Mouse (Mus musculus) thymus, adult 2 months (tissue): Measurements from ENCODE around the gene Col26a1. TPM values are rescaled to one million over a fixed set of nuclear protein-coding genes. Genes with fewer than 3 reads are reported as not detected.

Experiments
- DNase-seq: peaks from one replicate; pipeline ENCODE4 v3.0.0; 2021
- H3K27ac ChIP-seq: fragments of 200-500 bp; 2 replicates; pipeline ENCODE4 v1.5.1; 2012; ENCODE audit warnings: low read length, control low read depth; ENCODE audit not compliant: control insufficient read depth, insufficient read depth
- H3K27me3 ChIP-seq: fragments of 200-500 bp; 2 replicates; pipeline ENCODE4 v1.6.1; 2012; ENCODE audit warnings: mild to moderate bottlenecking, low read length, moderate library complexity, mixed read lengths; ENCODE audit not compliant: control insufficient read depth, insufficient read depth
- H3K36me3 ChIP-seq: fragments of 200-500 bp; 2 replicates; pipeline ENCODE4 v1.6.1; 2012; ENCODE audit warnings: mild to moderate bottlenecking, low read length, moderate library complexity; ENCODE audit not compliant: control insufficient read depth, insufficient read depth
- H3K4me1 ChIP-seq: fragments of 200-500 bp; replicated peaks from 2 replicates; pipeline ENCODE4 v1.6.1; 2012; ENCODE audit warnings: low read length; ENCODE audit not compliant: control insufficient read depth, insufficient read depth
- H3K4me3 ChIP-seq: fragments of 200-500 bp; 2 replicates; pipeline ENCODE4 v1.5.1; 2012; ENCODE audit warnings: mild to moderate bottlenecking, low read length, control low read depth, moderate library complexity; ENCODE audit not compliant: control insufficient read depth, insufficient read depth
- CTCF ChIP-seq: fragments of 200-500 bp; IDR thresholded peaks from 2 replicates; pipeline ENCODE4 v1.5.1; 2012; ENCODE audit warnings: mild to moderate bottlenecking, control low read depth, low read length, moderate library complexity, borderline replicate concordance; ENCODE audit not compliant: control insufficient read depth, poor library complexity, insufficient read depth; ENCODE audit errors: extremely low read depth
- POLR2A ChIP-seq: fragments of 200-500 bp; IDR thresholded peaks from 2 replicates; pipeline ENCODE4 v1.6.1; 2012; ENCODE audit warnings: mild to moderate bottlenecking, low read length, control low read depth, moderate library complexity; ENCODE audit not compliant: control insufficient read depth, poor library complexity, insufficient read depth; ENCODE audit errors: extremely low read depth
- WGBS: fragments of 180-500 bp; shearing (Covaris S2); methylation state at CpG from one replicate; pipeline ENCODE4 v1.1.7; 2018; 5-methylcytosine and 5-hydroxymethylcytosine counted together
- polyA plus RNA-seq: library from polyadenylated mRNA; depleted of rRNA; stranded (reverse); fragments of >200 nt; gene quantifications from 2 replicates; pipeline ENCODE4 v1.2.3, GENCODE M21; 2012

Col26a1 gene
- polyA plus RNA-seq, 1 experiment = 0.66 TPM

GRCm38 (mm10) chr5:136708116-136708515 is 174.9 kb downstream of the Col26a1 start:
- WGBS = 65% methylated on average over 12 of the region's 12 CpGs

GRCm38 (mm10) chr5:136706803-136707202 is 176.2 kb downstream of the Col26a1 start:
- H3K27ac ChIP-seq = no peak overlapping the region

More at GRCm38 (mm10) chr5:136708116-136708515, 174.9 kb downstream of the Col26a1 start:
- Histone ChIP-seq H3K4me3 (peak overlapping the region; percentile 40), H3K36me3 (no peaks in the 10 kb centered on the region), H3K27ac (peak overlapping the region; percentile 51; the same call in 1 of the 2 replicates), H3K27me3 (no peaks in the 10 kb centered on the region), H3K4me1 (no peaks in the 10 kb centered on the region)
- TF ChIP-seq POLR2A (no peak), CTCF (no peak)
- DNase-seq = no peak

GRCm38 (mm10) chr5:136705532-136705931 is 177.5 kb downstream of the Col26a1 start:
- WGBS = 95% methylated on average over 3 of the region's 3 CpGs
- H3K4me3 ChIP-seq = no peak overlapping the region
- DNase-seq = peak; percentile 40

More at GRCm38 (mm10) chr5:136706803-136707202, 176.2 kb downstream of the Col26a1 start:
- Histone ChIP-seq H3K4me3 (no peak overlapping the region), H3K27me3 (no peaks in the 10 kb centered on the region), H3K4me1 (peaks cover 5% of the 10 kb centered on the region; the same call in 1 of the 2 replicates), H3K36me3 (no peaks in the 10 kb centered on the region)
- whole genome bisulfite sequencing = 2% methylated on average over 9 of the region's 9 CpGs
- TF ChIP-seq POLR2A (no peak), CTCF (peak; percentile 82)
- DNase-seq = peak; percentile 80

GRCm38 (mm10) chr5:136704151-136704550 is 178.9 kb downstream of the Col26a1 start:
- WGBS = 84% methylated on average over 8 of the region's 8 CpGs
- DNase-seq = no peak
- peaks cover 5% of the 10 kb centered on the region; the same call in 1 of the 2 replicates for H3K4me1 ChIP-seq
- no peak for TF ChIP-seq CTCF
- no peak for TF ChIP-seq POLR2A
- no peaks in the 10 kb centered on the region for H3K27me3 ChIP-seq
- H3K36me3 ChIP-seq = no peaks in the 10 kb centered on the region
- H3K4me3 ChIP-seq = no peak overlapping the region
- H3K27ac ChIP-seq = no peak overlapping the region

More at GRCm38 (mm10) chr5:136705532-136705931, 177.5 kb downstream of the Col26a1 start:
- TF ChIP-seq POLR2A (no peak), CTCF (no peak)
- peaks cover 5% of the 10 kb centered on the region; the same call in 1 of the 2 replicates for H3K4me1 ChIP-seq
- H3K27me3 ChIP-seq = no peaks in the 10 kb centered on the region
- no peaks in the 10 kb centered on the region for H3K36me3 ChIP-seq
- H3K27ac ChIP-seq = no peak overlapping the region

- TF ChIP-seq CTCF = peak; percentile 72; the same call in 1 of the 2 replicates
- TF ChIP-seq POLR2A = no peak
- Histone ChIP-seq H3K27me3 (no peaks in the 10 kb centered on the region), H3K4me1 (peaks cover 5% of the 10 kb centered on the region; the same call in 1 of the 2 replicates), H3K27ac (no peak overlapping the region), H3K36me3 (no peaks in the 10 kb centered on the region), H3K4me3 (no peak overlapping the region)
- DNase-seq = peak; percentile 86
- WGBS = 60% methylated on average over 3 of the region's 3 CpGs
These were observed 179.3 kb downstream of the Col26a1 start for GRCm38 (mm10) chr5:136703751-136704150.

GRCm38 (mm10) chr5:136702159-136702725 is 180.8 kb downstream of the Col26a1 start:
- Histone ChIP-seq H3K36me3 (no peaks in the 10 kb centered on the region), H3K27me3 (no peaks in the 10 kb centered on the region), H3K27ac (no peak overlapping the region), H3K4me1 (peaks cover 5% of the 10 kb centered on the region; the same call in 1 of the 2 replicates), H3K4me3 (no peak overlapping the region)
- WGBS = 52% methylated on average over 3 of the region's 3 CpGs
- TF ChIP-seq CTCF (no peak), POLR2A (no peak)
- DNase-seq = no peak

- Histone ChIP-seq H3K4me1 (peaks cover 26% of the 10 kb centered on the region), H3K27me3 (no peaks in the 10 kb centered on the region), H3K36me3 (no peaks in the 10 kb centered on the region), H3K4me3 (no peak overlapping the region), H3K27ac (no peak overlapping the region)
- 96% methylated on average over 9 of the region's 9 CpGs for WGBS
- no peak for DNase-seq
- TF ChIP-seq POLR2A = no peak
- TF ChIP-seq CTCF = no peak
These were observed 185.4 kb downstream of the Col26a1 start for GRCm38 (mm10) chr5:136697618-136698017.
